Mouse (Mus musculus) G1E (cell line): ENCODE results near the gene Per3. TPM values are rescaled to one million over a fixed set of nuclear protein-coding genes. Genes with fewer than 3 reads are reported as not detected.

ENCODE experiments used
- ATAC-seq: 2 replicates; pipeline ENCODE4 v1.8.0; 2016; ENCODE audit warnings: mild to moderate bottlenecking; ENCODE audit not compliant: insufficient number of reproducible peaks, poor library complexity, low FRiP score, severe bottlenecking; ENCODE audit errors: extremely low read depth
- DNase-seq: peaks from one replicate; pipeline ENCODE4 v3.0.0; 2012; ENCODE audit warnings: low spot score
- H3K27me3 ChIP-seq: 2 replicates; pipeline ENCODE4 v1.6.1; 2012; ENCODE audit warnings: mild to moderate bottlenecking, low read length, inconsistent platforms; ENCODE audit not compliant: insufficient read depth
- H3K36me3 ChIP-seq: replicated peaks from 2 replicates; pipeline ENCODE3; 2012; ENCODE audit warnings: mild to moderate bottlenecking, inconsistent platforms
- H3K4me1 ChIP-seq: 2 replicates; pipeline ENCODE4 v1.6.1; 2012; ENCODE audit warnings: low read depth, low read length, inconsistent platforms, mixed read lengths; ENCODE audit not compliant: insufficient read depth
- H3K4me3 ChIP-seq: 2 replicates; pipeline ENCODE4 v1.5.1; 2012; ENCODE audit warnings: low read depth, mild to moderate bottlenecking, inconsistent platforms, low read length, moderate library complexity, mixed read lengths
- H3K9me3 ChIP-seq: replicated peaks from 2 replicates; pipeline ENCODE4 v1.6.1; 2012; ENCODE audit warnings: inconsistent platforms
- CTCF ChIP-seq: IDR thresholded peaks from 2 replicates; pipeline ENCODE4 v1.5.1; 2012; ENCODE audit warnings: low read depth, low read length, inconsistent platforms, mixed read lengths
- GATA1 ChIP-seq: IDR thresholded peaks from 2 replicates; pipeline ENCODE4 v1.6.1; 2012; ENCODE audit warnings: borderline replicate concordance, low read length, inconsistent platforms, mixed read lengths
- GATA2 ChIP-seq: IDR thresholded peaks from 2 replicates; pipeline ENCODE4 v1.6.1; 2012; ENCODE audit warnings: low read depth, low read length, inconsistent platforms, borderline replicate concordance
- POLR2AphosphoS5 ChIP-seq: IDR thresholded peaks from 2 replicates; pipeline ENCODE4 v1.6.1; 2012; ENCODE audit warnings: low read depth, low read length, inconsistent platforms; ENCODE audit not compliant: insufficient replicate concordance
- TAL1 ChIP-seq: conservative IDR thresholded peaks from 2 replicates; pipeline ENCODE4 v1.6.1; 2012; ENCODE audit warnings: low read depth, low read length, inconsistent platforms, mixed read lengths
- polyA plus RNA-seq: library from polyadenylated mRNA; stranded (reverse); fragments of >175 nt; gene quantifications from 2 replicates; pipeline ENCODE4 v1.2.3, GENCODE M21; 2012
- total RNA-seq, 2 experiments: library from RNA; stranded (forward) in 1 of 2; stranded (reverse) in 1 of 2; fragments of 200-1000 nt in 1 of 2; fragments of >200 nt in 1 of 2; fragmentation: Nextera tagmentation in 1 of 2; gene quantifications; 2 replicates each; pipeline ENCODE4 v1.2.3; 2014 to 2017

Gene Per3
- total RNA-seq (2014; fragmentation: Nextera tagmentation) = 6.5 and 8.3 TPM in 2 replicates
- 3.3 and 3.4 TPM in 2 replicates for total RNA-seq (2017)
- 1.2 and 1.6 TPM in 2 replicates for polyA plus RNA-seq

DNA sequence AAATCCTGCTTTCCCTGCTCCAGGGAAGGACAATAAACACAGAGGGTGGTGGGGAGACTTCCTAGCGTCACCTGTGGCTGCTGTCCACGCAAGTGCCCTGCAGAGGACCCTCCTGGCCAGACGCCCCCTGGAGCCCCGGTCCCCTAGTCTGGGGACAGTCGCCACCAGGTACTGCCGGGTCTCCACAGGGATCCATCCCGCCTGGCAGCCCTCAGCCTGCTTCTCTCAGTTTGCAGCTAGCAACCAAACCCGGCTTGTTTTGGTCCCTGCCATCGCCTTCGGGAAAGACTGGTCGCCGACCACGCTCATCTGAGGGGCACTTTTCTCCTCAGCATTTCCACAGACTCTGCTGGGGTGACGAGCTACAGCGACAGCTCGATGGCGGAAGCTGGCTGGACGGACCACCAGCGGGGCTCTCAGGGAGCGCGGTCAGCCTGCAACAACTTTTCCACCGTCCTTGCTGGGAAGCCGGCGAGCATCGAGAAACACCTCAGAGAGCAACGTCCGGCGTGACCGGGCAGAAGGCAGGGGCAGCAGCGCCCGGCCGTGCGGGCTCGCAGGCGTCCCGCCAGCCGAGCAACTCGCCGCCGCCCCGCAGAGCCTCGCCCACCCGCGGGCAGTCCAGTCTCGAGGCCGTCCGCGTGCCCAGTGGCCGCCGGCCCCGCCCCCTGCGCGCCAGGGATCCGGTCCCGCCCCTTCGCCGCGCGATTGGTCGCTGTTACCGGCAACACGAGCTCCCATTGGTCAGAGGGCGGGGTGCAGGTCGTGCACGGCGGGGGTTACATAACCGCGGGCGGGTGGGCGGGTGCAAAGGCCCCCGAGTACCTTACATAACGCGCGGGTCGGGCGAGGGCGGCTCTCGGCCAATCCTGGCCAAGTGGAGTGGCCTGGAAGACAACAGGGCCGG is at the start of gene Per3:
Per3 (minus strand) TSS at position 629 of the 907 bp plus-strand sequence.
- H3K36me3 ChIP-seq = peaks cover 34% of the 10 kb centered on the region
- H3K4me3 ChIP-seq = peak within 1 kb of the TSS; percentile 73
- DNase-seq (peak; percentile 99), ATAC-seq (peak; percentile 92)
- TF ChIP-seq POLR2AphosphoS5 (no peak), GATA2 (no peak), GATA1 (no peak), TAL1 (no peak), CTCF (no peak)
- H3K27me3 ChIP-seq = no peaks in the 10 kb centered on the region
- no peaks in the 10 kb centered on the region for H3K9me3 ChIP-seq
- peaks cover 16% of the 10 kb centered on the region for H3K4me1 ChIP-seq

DNA sequence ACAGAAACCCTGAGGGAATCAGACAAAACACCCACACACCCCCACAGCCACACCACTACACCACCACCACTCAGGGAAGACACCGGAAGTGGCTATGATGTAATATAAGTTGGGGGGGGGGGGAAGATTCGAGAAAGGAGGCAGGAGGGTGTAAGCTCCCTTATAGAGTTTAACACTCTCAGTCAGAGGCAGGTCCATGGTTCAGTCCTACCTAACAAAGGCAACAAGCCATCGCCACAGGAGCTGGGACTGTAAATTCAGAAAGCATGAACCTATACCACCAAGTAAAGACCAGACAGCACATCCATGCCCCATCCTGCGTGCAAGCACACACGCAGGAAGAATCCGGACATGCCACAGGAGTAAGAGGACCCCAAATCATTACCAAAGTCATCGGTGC is 44.8 kb upstream of the Per3 start, which contains the start of gene Gm13090:
Gm13090 (plus strand) TSS at position 301 of the 400 bp plus-strand sequence.
- Histone ChIP-seq H3K4me1 (no peaks in the 10 kb centered on the region), H3K9me3 (peaks cover 57% of the 10 kb centered on the region), H3K4me3 (no peak within 1 kb of the TSS), H3K27me3 (no peaks in the 10 kb centered on the region), H3K36me3 (no peaks in the 10 kb centered on the region)
- ATAC-seq (no peak), DNase-seq (no peak)
- TF ChIP-seq POLR2AphosphoS5 (no peak), GATA1 (no peak), TAL1 (no peak), CTCF (no peak), GATA2 (no peak)

GRCm38 (mm10) chr4:151088819-151089218 is 44.4 kb upstream of the Per3 start:
- Histone ChIP-seq H3K4me1 (no peaks in the 10 kb centered on the region), H3K36me3 (no peaks in the 10 kb centered on the region), H3K27me3 (no peaks in the 10 kb centered on the region), H3K4me3 (no peak overlapping the region), H3K9me3 (peaks cover 58% of the 10 kb centered on the region)
- TF ChIP-seq GATA1 = no peak
- TF ChIP-seq CTCF = no peak
- no peak for TF ChIP-seq GATA2
- no peak for TF ChIP-seq TAL1
- DNase-seq (no peak), ATAC-seq (no peak)

DNA sequence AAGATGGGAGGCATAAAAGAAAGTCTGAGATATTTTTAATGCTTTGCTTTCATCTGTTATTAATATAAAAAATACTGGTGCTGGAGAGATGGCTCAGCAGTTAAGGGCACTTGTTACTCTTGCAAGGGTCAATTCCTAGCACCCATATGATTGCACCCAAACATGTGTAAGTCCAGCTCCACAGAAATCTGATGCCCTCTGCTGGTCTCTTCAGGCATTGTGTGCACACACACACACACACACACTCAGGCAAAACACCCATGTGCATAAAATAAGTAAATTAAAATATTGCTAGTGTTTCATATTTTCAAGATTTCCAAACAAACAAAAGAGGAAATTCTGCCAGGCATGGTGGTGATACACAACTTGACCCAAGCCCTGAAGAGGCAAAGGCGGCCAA is 42.9 kb upstream of the Per3 start:
- H3K27me3 ChIP-seq = no peaks in the 10 kb centered on the region
- no peak for DNase-seq
- H3K4me1 ChIP-seq = no peaks in the 10 kb centered on the region
- H3K9me3 ChIP-seq = peaks cover 58% of the 10 kb centered on the region
- no peaks in the 10 kb centered on the region for H3K36me3 ChIP-seq
- ATAC-seq = no peak
- no peak overlapping the region for H3K4me3 ChIP-seq
- TF ChIP-seq GATA2 (no peak), POLR2AphosphoS5 (no peak), TAL1 (no peak), GATA1 (no peak), CTCF (no peak)

- no peaks in the 10 kb centered on the region for H3K4me1 ChIP-seq
- DNase-seq (no peak), ATAC-seq (no peak)
- H3K27me3 ChIP-seq = no peaks in the 10 kb centered on the region
- H3K36me3 ChIP-seq = no peaks in the 10 kb centered on the region
- no peak overlapping the region for H3K4me3 ChIP-seq
- H3K9me3 ChIP-seq = peaks cover 36% of the 10 kb centered on the region
- no peak for TF ChIP-seq GATA2
- no peak for TF ChIP-seq TAL1
- TF ChIP-seq POLR2AphosphoS5 = no peak
- no peak for TF ChIP-seq CTCF
- no peak for TF ChIP-seq GATA1
Observed at GRCm38 (mm10) chr4:151083027-151083426, 38.6 kb upstream of the Per3 start.

DNA sequence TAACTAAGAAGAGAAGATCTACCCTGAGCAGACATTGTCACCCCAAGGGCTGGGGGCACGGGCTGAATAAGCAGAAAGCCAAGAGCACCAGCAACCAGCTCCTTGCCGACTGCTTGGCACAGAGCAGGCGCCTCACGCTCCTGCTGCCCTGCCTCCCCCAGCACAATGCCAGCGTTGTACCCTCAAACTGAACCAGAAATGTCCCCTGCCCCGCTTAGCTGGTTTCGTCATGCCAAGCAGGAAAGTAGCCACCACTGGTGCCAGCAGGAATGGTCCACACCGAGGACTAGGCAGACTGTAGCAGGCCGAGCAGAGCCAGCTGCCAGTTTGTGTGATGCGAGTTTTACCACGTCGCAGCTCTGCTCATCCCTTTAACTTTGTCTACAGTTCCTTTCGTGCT is 37.5 kb upstream of the Per3 start:
- TF ChIP-seq GATA1 = no peak
- no peak for TF ChIP-seq TAL1
- no peak for TF ChIP-seq CTCF
- no peak for TF ChIP-seq GATA2
- no peak for TF ChIP-seq POLR2AphosphoS5
- H3K27me3 ChIP-seq = no peaks in the 10 kb centered on the region
- no peaks in the 10 kb centered on the region for H3K36me3 ChIP-seq
- no peaks in the 10 kb centered on the region for H3K4me1 ChIP-seq
- H3K9me3 ChIP-seq = peaks cover 34% of the 10 kb centered on the region
- ATAC-seq (no peak), DNase-seq (no peak)
- H3K4me3 ChIP-seq = no peak overlapping the region
